Mouse (Mus musculus) forebrain, postnatal 0 days (tissue): ENCODE measurements around the gene Padi6. TPM values are rescaled to one million over a fixed set of nuclear protein-coding genes. Genes with fewer than 3 reads are reported as not detected.

Experiments used
- ATAC-seq: fragments of 200-750 bp; cut with Nextera tagmentation; 2 replicates; pipeline ENCODE4 v1.8.0; 2017; ENCODE audit warnings: mild to moderate bottlenecking, moderate library complexity
- DNase-seq: peaks from one replicate; pipeline ENCODE4 v3.0.0-alpha.2; 2015
- H3K27ac ChIP-seq: fragments of 300-500 bp; sonication (generic); 2 replicates; pipeline ENCODE4 v1.5.1; 2014; ENCODE audit warnings: low read depth, mild to moderate bottlenecking, antibody characterized with exemption, low read length, moderate library complexity, mixed read lengths
- H3K27me3 ChIP-seq: fragments of 300-500 bp; sonication (generic); 2 replicates; pipeline ENCODE4 v1.6.1; 2014; ENCODE audit warnings: mild to moderate bottlenecking, low read length, mixed read lengths; ENCODE audit not compliant: insufficient read depth
- H3K36me3 ChIP-seq: fragments of 300-500 bp; sonication (generic); 2 replicates; pipeline ENCODE4 v1.6.1; 2014; ENCODE audit warnings: mild to moderate bottlenecking, moderate library complexity; ENCODE audit not compliant: insufficient read depth
- H3K4me1 ChIP-seq: fragments of 300-500 bp; sonication (generic); 2 replicates; pipeline ENCODE4 v1.6.1; 2014; ENCODE audit warnings: antibody characterized with exemption; ENCODE audit not compliant: insufficient read depth
- H3K4me2 ChIP-seq: fragments of 300-500 bp; sonication (generic); 2 replicates; pipeline ENCODE4 v1.6.1; 2014; ENCODE audit warnings: low read depth, mild to moderate bottlenecking, moderate library complexity
- H3K4me3 ChIP-seq: fragments of 300-500 bp; sonication (generic); 2 replicates; pipeline ENCODE4 v1.5.1; 2014; ENCODE audit warnings: low read depth, low read length, mixed read lengths
- H3K9ac ChIP-seq: fragments of 300-500 bp; sonication (generic); 2 replicates; pipeline ENCODE4 v1.6.1; 2014; ENCODE audit warnings: mild to moderate bottlenecking
- H3K9me3 ChIP-seq: fragments of 300-500 bp; sonication (generic); 2 replicates; pipeline ENCODE4 v1.6.1; 2016; ENCODE audit warnings: low read length
- CTCF ChIP-seq: sonication (generic); IDR thresholded peaks from 2 replicates; pipeline ENCODE4 v1.5.1; 2016; ENCODE audit warnings: antibody characterized with exemption, control low read depth, low read depth
- WGBS: fragments of 180-500 bp; shearing (Covaris S2); extraction: QIAGEN DNeasy Blood & Tissue Kit; methylation state at CpG from one replicate; pipeline ENCODE4 v1.1.7; 2014; 5-methylcytosine and 5-hydroxymethylcytosine counted together
- polyA plus RNA-seq: library from polyadenylated mRNA; unstranded; fragments of >200 nt; fragmentation: Nextera tagmentation; extraction: Ambion mirVana; gene quantifications from 2 replicates; pipeline ENCODE4 v1.2.1, GENCODE M21; 2015
- total RNA-seq: library from RNA; depleted of rRNA; stranded (reverse); fragments of >200 nt; gene quantifications from 2 replicates; pipeline ENCODE4 v1.2.3, GENCODE M21; 2014

Padi6 gene
- total and polyA plus RNA-seq, 2 experiments from 2014 or later: 0.18 TPM; not detected in 1

DNA sequence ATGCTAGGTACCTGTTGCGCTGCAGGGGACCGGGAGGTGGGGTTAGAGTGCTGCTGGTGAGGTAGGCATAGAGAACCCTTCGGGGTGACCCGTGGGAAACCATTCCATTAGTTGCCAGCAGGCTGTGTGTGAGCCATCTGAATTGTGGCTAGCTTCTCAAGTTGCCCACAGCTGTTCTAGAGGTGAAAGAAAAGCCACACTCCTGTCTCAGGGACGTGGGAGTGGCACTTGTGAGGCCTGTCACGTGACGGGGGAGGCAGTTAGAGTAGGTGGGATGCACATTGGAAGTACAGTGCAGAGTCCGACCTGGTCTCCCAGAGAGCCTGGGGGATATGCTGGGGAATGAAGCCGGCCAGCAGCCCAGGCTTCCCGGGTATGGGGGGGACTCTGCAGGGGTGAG, 32.8 kb downstream of the Padi6 start:
- Histone ChIP-seq H3K4me2 (no peak overlapping the region), H3K4me1 (peaks cover 6% of the 10 kb centered on the region; the same call in 1 of the 2 replicates), H3K4me3 (no peak overlapping the region), H3K9me3 (no peaks in the 10 kb centered on the region), H3K27ac (no peak overlapping the region), H3K36me3 (peaks cover 55% of the 10 kb centered on the region), H3K9ac (no peak overlapping the region), H3K27me3 (no peaks in the 10 kb centered on the region)
- TF ChIP-seq CTCF: no peak
- 85% methylated on average over 10 of the region's 10 CpGs for WGBS
- DNase-seq (no peak), ATAC-seq (no peak)

DNA sequence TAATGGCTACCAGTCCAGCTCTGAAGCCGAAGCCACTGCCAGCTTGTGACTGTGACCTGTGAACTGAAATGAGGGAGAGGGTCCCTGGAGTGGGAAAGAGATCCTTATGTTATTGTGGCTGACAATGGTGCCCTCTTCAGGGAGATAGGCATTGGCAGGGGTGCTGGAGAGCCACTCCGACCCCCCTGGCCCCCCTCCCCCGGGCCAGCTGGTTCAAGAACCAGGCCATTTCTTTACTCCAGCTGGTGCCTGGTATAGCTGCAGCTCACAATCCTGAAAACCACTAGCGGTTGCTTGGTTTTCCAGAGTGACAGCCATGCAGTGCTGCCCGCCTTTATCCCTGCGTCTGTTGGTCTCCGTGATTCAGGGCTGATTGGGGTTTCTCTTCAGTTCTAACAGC, 33.3 kb downstream of the Padi6 start:
- 73% methylated on average over 7 of the region's 7 CpGs for WGBS
- Histone ChIP-seq H3K9ac (no peak overlapping the region), H3K9me3 (no peaks in the 10 kb centered on the region), H3K4me1 (peaks cover under 1% of the 10 kb centered on the region; the same call in 1 of the 2 replicates), H3K4me2 (no peak overlapping the region), H3K27ac (no peak overlapping the region), H3K4me3 (no peak overlapping the region), H3K27me3 (no peaks in the 10 kb centered on the region), H3K36me3 (peaks cover 55% of the 10 kb centered on the region)
- no peak for DNase-seq
- TF ChIP-seq CTCF: no peak
- ATAC-seq: no peak

DNA sequence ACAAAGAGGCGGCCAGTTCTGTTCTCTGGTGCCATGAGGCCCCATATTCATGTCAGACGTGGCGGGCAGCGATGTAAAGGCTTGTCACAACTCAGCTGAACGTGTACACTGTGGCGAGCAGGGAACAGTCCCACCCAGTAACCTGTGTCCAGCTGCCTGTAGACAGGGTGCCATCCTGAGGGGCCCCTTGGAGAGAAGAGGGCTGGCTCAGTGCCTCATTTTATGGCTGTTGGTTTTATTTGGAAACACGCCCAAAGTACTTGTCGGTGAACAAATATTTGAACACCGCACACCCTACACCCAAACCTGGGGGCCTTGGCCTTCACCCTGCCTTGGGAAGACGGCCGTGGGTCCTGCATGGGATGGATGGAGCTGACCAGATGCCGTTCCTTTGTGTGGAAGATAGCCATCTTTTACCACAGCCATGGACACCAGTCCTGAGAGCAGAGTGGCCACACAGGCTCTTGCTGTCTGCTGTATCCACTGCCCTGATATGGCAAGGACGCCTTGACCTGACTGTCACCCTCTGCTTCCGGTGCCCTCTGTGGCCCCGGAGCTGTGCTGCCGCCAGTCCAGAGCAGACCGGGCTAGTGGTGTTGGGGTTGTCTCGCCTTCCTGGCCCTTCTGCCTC, 34.0 kb downstream of the Padi6 start:
- Histone ChIP-seq H3K27me3 (no peaks in the 10 kb centered on the region), H3K4me2 (no peak overlapping the region), H3K9ac (no peak overlapping the region), H3K9me3 (no peaks in the 10 kb centered on the region), H3K4me3 (no peak overlapping the region), H3K4me1 (no peaks in the 10 kb centered on the region), H3K36me3 (peaks cover 54% of the 10 kb centered on the region), H3K27ac (no peak overlapping the region)
- no peak for TF ChIP-seq CTCF
- no peak for DNase-seq
- no peak for ATAC-seq
- 81% methylated on average over 18 of the region's 18 CpGs for WGBS

DNA sequence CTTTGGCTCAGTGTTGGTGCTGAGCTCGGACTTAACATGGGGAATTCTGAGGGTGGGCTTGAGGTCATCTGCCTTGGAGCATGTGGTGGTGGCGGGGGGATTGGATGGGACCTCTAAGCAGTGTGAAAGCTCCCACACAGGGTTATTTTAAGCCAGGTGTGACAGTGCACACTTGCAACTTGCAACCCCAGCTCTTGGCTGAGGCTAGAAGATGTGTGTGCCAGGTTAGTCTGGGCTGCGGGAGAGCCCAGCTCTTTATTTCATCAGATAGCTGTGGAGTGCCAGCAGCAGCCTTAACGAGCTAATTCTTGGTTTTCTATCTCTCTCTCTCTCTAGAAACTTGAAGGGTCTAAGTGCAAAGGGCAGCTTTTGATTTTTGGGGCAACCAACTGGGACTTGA, 34.8 kb downstream of the Padi6 start:
- no peak for TF ChIP-seq CTCF
- Histone ChIP-seq H3K27me3 (no peaks in the 10 kb centered on the region), H3K9ac (no peak overlapping the region), H3K9me3 (no peaks in the 10 kb centered on the region), H3K27ac (no peak overlapping the region), H3K4me3 (no peak overlapping the region), H3K4me1 (no peaks in the 10 kb centered on the region), H3K36me3 (peaks cover 46% of the 10 kb centered on the region), H3K4me2 (no peak overlapping the region)
- DNase-seq (no peak), ATAC-seq (no peak)
- 50% methylated on average over 4 of the region's 4 CpGs for WGBS

DNA sequence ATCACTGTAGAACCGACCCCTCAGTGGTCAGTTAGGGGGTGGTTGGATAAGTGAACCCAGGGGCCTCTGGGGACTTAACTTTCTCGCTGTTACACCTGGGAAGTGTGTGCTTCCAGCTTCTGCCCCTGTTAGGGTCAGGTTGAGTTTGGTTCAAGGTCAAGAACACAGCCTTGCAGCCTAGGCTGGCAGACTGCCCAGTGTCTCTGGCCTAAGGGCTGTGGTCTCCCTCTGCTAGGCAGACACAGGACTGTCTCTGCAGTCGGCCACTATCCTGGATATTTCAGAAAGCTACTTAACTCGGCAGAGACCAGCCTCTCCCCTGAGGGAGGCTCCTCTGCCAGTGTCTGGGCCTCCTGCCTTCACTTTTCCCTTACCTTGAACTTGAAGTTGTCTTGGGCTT, 38.3 kb downstream of the Padi6 start:
- peak overlapping the region; percentile 87 for H3K4me2 ChIP-seq
- peaks cover 14% of the 10 kb centered on the region for H3K36me3 ChIP-seq
- TF ChIP-seq CTCF: no peak
- no peaks in the 10 kb centered on the region for H3K9me3 ChIP-seq
- 26% methylated on average over 4 of the region's 4 CpGs for WGBS
- DNase-seq: no peak
- H3K9ac ChIP-seq: no peak overlapping the region; the same call in 1 of the 2 replicates
- H3K4me3 ChIP-seq: no peak overlapping the region
- no peak for ATAC-seq
- H3K27ac ChIP-seq: no peak overlapping the region
- H3K4me1 ChIP-seq: peaks cover 5% of the 10 kb centered on the region; the same call in 1 of the 2 replicates
- H3K27me3 ChIP-seq: peaks cover 7% of the 10 kb centered on the region

DNA sequence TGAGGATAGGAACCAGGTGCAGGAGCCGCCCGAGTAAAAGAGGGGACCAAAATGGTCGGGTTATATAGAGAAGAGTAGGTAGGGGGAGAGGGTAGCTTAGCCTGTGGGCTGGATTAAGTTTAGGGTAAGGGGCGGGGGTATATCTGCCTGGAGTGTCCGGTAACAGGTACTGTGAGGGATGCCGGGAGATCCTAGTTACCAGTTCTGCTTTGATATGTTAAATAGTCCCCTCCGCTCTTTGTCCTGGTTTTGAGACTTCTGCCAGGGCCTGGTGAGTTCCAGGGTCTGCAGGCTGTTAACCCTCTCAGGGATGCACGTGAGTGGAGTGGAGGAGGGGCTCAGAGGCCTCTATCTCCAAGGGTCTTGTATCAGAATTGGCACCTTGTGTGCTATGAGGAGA, 38.8 kb downstream of the Padi6 start:
- ATAC-seq (no peak), DNase-seq (no peak)
- peaks cover 5% of the 10 kb centered on the region; the same call in 1 of the 2 replicates for H3K4me1 ChIP-seq
- TF ChIP-seq CTCF: no peak
- peaks cover 8% of the 10 kb centered on the region for H3K36me3 ChIP-seq
- H3K27me3 ChIP-seq: peaks cover 12% of the 10 kb centered on the region
- peak overlapping the region; percentile 87 for H3K4me2 ChIP-seq
- H3K27ac ChIP-seq: no peak overlapping the region
- 7% methylated on average over 8 of the region's 8 CpGs for WGBS
- H3K4me3 ChIP-seq: peak overlapping the region; percentile 96
- H3K9me3 ChIP-seq: no peaks in the 10 kb centered on the region
- 0 out of 2 replicates have a peak overlapping the region, but pooled peaks have one; percentile 67 for H3K9ac ChIP-seq

DNA sequence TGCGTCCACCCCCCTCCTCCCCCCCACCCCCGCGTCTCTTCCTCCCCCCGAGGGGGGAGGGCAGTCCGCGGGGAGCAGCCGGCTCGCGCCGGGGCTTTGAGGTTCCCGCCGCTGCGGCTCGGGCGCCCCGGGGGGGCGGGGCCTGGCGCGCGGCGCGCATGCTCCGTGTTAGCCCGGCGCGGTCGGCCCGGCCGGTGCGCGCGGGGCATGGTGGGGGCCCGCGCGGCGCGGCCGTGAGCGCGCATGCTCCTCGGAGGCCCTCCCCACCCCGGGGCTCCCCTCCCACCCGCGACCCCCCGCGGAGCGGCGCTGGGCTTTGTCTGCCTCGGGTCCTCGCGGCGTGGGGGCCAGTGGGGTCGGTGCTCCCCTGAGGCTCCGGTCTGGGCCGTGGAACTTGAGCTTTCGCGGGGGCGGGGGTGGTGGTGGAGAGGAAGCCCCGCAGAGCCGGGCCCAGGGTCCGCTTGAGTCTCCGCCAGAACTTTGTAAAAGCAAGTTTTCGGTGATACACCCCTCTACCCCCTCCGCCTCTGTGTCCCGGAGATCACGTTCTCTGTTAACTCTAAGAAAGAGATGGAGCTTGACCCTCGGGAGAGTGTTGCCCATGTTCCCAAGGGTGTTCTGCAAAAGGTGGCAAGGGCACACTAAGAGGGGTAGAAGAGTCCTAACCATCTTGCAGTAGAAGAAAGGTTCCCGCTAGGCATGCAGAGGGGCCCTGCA, 39.7 kb downstream of the Padi6 start:
- H3K4me3 ChIP-seq: peak overlapping the region; percentile 96
- peaks cover 5% of the 10 kb centered on the region; the same call in 1 of the 2 replicates for H3K4me1 ChIP-seq
- peak overlapping the region; percentile 87 for H3K4me2 ChIP-seq
- DNase-seq: peak; percentile 85
- peak; percentile 73 for ATAC-seq
- no peak for TF ChIP-seq CTCF
- peaks cover 12% of the 10 kb centered on the region for H3K27me3 ChIP-seq
- WGBS: 2% methylated on average over 34 of the region's 68 CpGs
- H3K9me3 ChIP-seq: no peaks in the 10 kb centered on the region
- peak overlapping the region; percentile 67 for H3K9ac ChIP-seq
- H3K36me3 ChIP-seq: no peaks in the 10 kb centered on the region
- H3K27ac ChIP-seq: peak overlapping the region; percentile 93
